Mouse (Mus musculus) embryonic fibroblast, embryonic 13.5 days (primary cell): ENCODE measurements around the gene Il12a.

Experiments used
- CTCF ChIP-seq: IDR thresholded peaks from 2 replicates; pipeline ENCODE4 v1.5.1; 2011; ENCODE audit warnings: mild to moderate bottlenecking, control low read depth, low read length, moderate library complexity, borderline replicate concordance; ENCODE audit not compliant: insufficient read depth
- POLR2A ChIP-seq: IDR thresholded peaks from 2 replicates; pipeline ENCODE4 v1.6.1; 2011; ENCODE audit warnings: low read depth, mild to moderate bottlenecking, control low read depth, low read length, moderate library complexity

- no peak for TF ChIP-seq CTCF
- no peak for TF ChIP-seq POLR2A
Measured at GRCm38 (mm10) chr3:68713550-68713949, 23.1 kb downstream of the Il12a start.
